Mouse (Mus musculus) hindbrain, embryonic 14.5 days (tissue): ENCODE data around the gene Hus1b. TPM values are rescaled to one million over a fixed set of nuclear protein-coding genes. Genes with fewer than 3 reads are reported as not detected.

Experiments used
- ATAC-seq: fragments of 200-750 bp; cut with Nextera tagmentation; 2 replicates; pipeline ENCODE4 v1.8.0; 2017; ENCODE audit warnings: moderate number of reproducible peaks, mild to moderate bottlenecking, moderate TSS enrichment, moderate library complexity; ENCODE audit not compliant: low FRiP score
- DNase-seq: peaks from one replicate; pipeline ENCODE4 v3.0.0-alpha.2; 2015; ENCODE audit warnings: low spot score
- H3K27ac ChIP-seq: fragments of 300-500 bp; sonication (generic); 2 replicates; pipeline ENCODE4 v1.5.1; 2014; ENCODE audit warnings: mild to moderate bottlenecking, moderate library complexity
- H3K27me3 ChIP-seq: fragments of 300-500 bp; sonication (generic); 2 replicates; pipeline ENCODE4 v1.6.1; 2014; ENCODE audit warnings: mild to moderate bottlenecking, low read length, mixed read lengths; ENCODE audit not compliant: control insufficient read depth, insufficient read depth
- H3K36me3 ChIP-seq: fragments of 300-500 bp; sonication (generic); replicated peaks from 2 replicates; pipeline ENCODE4 v1.6.1; 2014; ENCODE audit not compliant: control insufficient read depth, insufficient read depth
- H3K4me1 ChIP-seq: fragments of 300-500 bp; sonication (generic); replicated peaks from 2 replicates; pipeline ENCODE4 v1.6.1; 2014; ENCODE audit warnings: antibody characterized with exemption, low read length, mixed read lengths; ENCODE audit not compliant: control insufficient read depth, insufficient read depth
- H3K4me2 ChIP-seq: fragments of 300-500 bp; sonication (generic); replicated peaks from 2 replicates; pipeline ENCODE4 v1.6.1; 2014; ENCODE audit warnings: mild to moderate bottlenecking, moderate library complexity
- H3K4me3 ChIP-seq: fragments of 300-500 bp; sonication (generic); replicated peaks from 2 replicates; pipeline ENCODE4 v1.5.1; 2014; ENCODE audit warnings: mild to moderate bottlenecking, low read length
- H3K9ac ChIP-seq: fragments of 300-500 bp; sonication (generic); 2 replicates; pipeline ENCODE4 v1.6.1; 2014
- H3K9me3 ChIP-seq: fragments of 300-500 bp; sonication (generic); 2 replicates; pipeline ENCODE4 v1.6.1; 2016; ENCODE audit warnings: low read length; ENCODE audit not compliant: control insufficient read depth
- WGBS: fragments of 180-500 bp; shearing (Covaris S2); extraction: QIAGEN DNeasy Blood & Tissue Kit; methylation state at CpG from one replicate; pipeline ENCODE4 v1.1.7; 2014; 5-methylcytosine and 5-hydroxymethylcytosine counted together
- polyA plus RNA-seq: library from polyadenylated mRNA; unstranded; fragments of >200 nt; fragmentation: Nextera tagmentation; extraction: Ambion mirVana; gene quantifications from 2 replicates; pipeline ENCODE4 v1.2.1, GENCODE M21; 2014

The Hus1b gene
- polyA plus RNA-seq, 1 experiment from 2014 or later, result not detected

DNA sequence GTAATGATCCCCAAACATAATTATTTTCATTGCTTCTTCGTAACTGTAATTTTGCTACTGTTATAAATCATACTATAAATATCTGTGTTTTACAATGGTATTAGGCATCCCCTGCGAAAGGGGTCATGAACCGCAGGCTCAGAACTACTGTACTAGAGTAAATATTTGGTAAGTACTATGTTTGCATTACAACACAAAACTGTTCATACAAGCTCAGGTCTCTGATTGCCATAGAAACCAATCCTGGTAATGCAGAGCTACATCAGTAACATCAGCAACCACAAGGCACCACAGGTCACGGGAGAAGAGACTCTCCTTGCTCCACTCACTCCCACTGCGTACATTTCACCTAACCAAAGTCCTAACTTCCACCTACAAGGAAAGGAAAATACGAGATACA lies 23.3 kb downstream of the Hus1b start:
- no peak for DNase-seq
- 88% methylated on average over 6 of the region's 6 CpGs for WGBS
- H3K27me3 ChIP-seq, result no peaks in the 10 kb centered on the region
- no peaks in the 10 kb centered on the region for H3K9me3 ChIP-seq
- no peak overlapping the region for H3K9ac ChIP-seq
- peaks cover 22% of the 10 kb centered on the region for H3K36me3 ChIP-seq
- H3K27ac ChIP-seq, result no peak overlapping the region
- H3K4me1 ChIP-seq, result no peaks in the 10 kb centered on the region
- ATAC-seq, result no peak
- no peak overlapping the region for H3K4me3 ChIP-seq
- no peak overlapping the region for H3K4me2 ChIP-seq

DNA sequence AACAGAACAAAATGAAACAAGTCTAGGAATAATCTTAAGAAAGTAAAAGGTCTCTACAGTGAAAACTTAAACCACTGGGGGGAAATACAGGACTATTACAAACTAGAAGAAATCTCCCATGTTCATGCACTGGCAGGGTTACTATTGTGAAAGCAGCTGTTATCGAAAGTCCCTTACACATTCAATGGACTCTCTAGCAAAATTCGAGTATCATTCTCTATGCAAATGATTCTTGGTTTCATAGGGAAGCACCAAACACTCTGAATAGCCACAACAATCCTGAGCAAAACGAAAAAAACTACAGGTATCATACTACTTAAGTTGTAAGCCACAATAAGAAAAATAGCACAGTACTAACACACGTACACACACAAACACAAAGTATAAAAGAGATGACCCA lies 25.6 kb downstream of the Hus1b start:
- no peak overlapping the region for H3K27ac ChIP-seq
- no peak overlapping the region for H3K4me3 ChIP-seq
- DNase-seq (no peak), ATAC-seq (no peak)
- H3K4me1 ChIP-seq, result no peaks in the 10 kb centered on the region
- WGBS, result 91% methylated on average over 4 of the region's 4 CpGs
- peaks cover 20% of the 10 kb centered on the region for H3K36me3 ChIP-seq
- no peak overlapping the region for H3K9ac ChIP-seq
- no peaks in the 10 kb centered on the region for H3K27me3 ChIP-seq
- no peaks in the 10 kb centered on the region for H3K9me3 ChIP-seq
- no peak overlapping the region for H3K4me2 ChIP-seq

DNA sequence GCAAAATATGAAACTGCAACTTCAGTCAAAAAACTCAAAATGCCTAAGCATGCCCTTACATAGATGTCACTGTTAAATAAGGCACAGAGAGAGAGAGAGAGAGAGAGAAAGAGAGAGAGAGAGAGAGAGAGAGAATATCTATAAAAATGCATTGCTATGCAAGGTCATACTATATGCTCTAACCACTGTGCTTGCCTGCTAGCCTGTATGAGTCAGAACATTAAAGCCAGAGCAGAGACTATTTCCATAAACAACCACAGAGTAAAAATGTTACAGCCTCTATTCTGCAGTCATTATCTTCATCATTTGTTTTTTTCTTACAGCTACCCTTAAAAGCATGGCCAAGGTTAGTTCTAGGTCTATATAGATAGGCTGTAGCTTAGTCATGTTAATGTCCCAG lies 33.8 kb downstream of the Hus1b start:
- H3K9me3 ChIP-seq, result no peaks in the 10 kb centered on the region
- ATAC-seq, result no peak
- no peaks in the 10 kb centered on the region for H3K27me3 ChIP-seq
- H3K9ac ChIP-seq, result no peak overlapping the region
- no peaks in the 10 kb centered on the region for H3K4me1 ChIP-seq
- H3K4me2 ChIP-seq, result no peak overlapping the region
- no peak for DNase-seq
- no peak overlapping the region for H3K4me3 ChIP-seq
- no peak overlapping the region for H3K27ac ChIP-seq
- H3K36me3 ChIP-seq, result peaks cover 13% of the 10 kb centered on the region

DNA sequence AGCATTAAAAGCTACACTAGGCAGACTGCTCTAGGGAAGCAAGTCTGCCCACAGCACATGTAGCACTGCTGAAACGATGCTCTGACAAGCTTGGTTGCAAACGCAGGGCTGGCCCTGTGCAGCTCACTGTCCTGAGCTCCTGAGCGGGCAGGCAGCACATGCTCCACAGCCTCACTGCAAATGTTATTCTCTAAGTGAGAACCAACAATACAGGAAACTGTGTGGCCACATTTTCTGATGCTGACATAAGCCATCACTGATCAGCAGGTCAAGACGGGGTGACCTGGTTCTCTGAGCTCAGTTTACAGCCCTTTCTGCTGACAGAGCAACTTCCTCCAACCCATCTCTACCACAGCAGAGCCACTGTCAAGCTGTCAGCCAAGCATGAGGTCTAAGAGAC lies 34.5 kb downstream of the Hus1b start:
- Histone ChIP-seq H3K4me3 (no peak overlapping the region), H3K27ac (no peak overlapping the region), H3K36me3 (peaks cover 14% of the 10 kb centered on the region), H3K9ac (no peak overlapping the region), H3K27me3 (no peaks in the 10 kb centered on the region), H3K9me3 (no peaks in the 10 kb centered on the region), H3K4me1 (no peaks in the 10 kb centered on the region), H3K4me2 (no peak overlapping the region)
- DNase-seq (no peak), ATAC-seq (no peak)
- WGBS, result 30% methylated on average over 4 of the region's 4 CpGs

DNA sequence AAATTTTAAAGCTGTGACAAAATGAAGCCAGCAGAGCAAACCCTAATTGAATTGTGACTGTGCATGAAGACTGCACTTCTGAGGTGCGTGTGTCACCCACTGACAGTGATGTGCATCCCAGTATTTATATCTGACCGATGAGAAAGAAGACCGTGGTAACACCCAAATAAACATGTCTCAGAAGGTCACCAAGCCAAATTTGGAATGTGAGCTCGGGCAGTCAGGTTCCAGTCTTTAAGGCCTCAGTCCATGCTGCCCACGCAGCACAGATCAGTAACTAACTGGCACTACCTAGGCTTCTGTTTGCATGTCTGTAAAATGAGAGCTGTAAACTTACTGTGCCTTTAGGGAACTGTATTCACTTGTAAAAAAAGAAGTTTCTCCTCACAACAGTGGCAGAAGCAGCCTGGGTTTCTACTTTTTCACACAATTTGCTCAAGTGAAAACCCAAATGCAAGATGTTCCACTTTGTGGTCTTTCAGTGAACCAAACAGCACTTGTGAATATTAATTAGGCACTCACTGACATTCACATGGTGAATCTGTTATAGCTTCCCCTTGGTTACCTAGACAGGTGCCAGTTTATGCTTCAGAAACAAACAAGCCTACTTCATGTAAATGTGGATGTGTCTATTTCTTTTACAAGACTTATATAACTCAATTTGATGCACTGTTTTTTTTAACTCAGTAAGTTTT lies 35.5 kb downstream of the Hus1b start:
- Histone ChIP-seq H3K27me3 (no peaks in the 10 kb centered on the region), H3K4me3 (no peak overlapping the region), H3K4me1 (no peaks in the 10 kb centered on the region), H3K9me3 (no peaks in the 10 kb centered on the region), H3K36me3 (peaks cover 14% of the 10 kb centered on the region), H3K4me2 (no peak overlapping the region), H3K27ac (no peak overlapping the region), H3K9ac (no peak overlapping the region)
- WGBS, result 65% methylated on average over 5 of the region's 5 CpGs
- ATAC-seq (no peak), DNase-seq (no peak)

DNA sequence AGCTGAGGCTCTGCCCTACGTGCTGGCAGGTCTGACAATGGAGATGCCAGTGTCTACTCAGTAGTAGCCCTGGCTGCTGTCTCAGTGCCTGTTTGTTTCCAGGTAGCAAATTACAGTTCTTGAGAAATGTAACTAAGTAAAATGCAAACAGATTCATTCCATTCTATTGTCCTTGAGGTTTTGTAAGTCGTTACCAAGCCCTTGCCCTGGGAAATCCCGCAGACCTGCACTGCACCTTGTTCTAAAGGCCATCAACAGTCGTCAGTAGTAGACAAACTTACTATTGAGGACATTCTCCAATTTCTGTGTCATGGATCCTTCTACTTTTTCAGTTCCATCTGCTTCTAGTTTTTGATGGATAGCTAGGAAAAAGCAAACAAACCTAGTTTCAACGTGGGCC lies 36.7 kb downstream of the Hus1b start:
- H3K4me2 ChIP-seq, result no peak overlapping the region
- H3K4me3 ChIP-seq, result no peak overlapping the region
- peaks cover 18% of the 10 kb centered on the region for H3K36me3 ChIP-seq
- H3K9me3 ChIP-seq, result no peaks in the 10 kb centered on the region
- ATAC-seq (no peak), DNase-seq (no peak)
- no peak overlapping the region for H3K9ac ChIP-seq
- no peak overlapping the region for H3K27ac ChIP-seq
- H3K27me3 ChIP-seq, result no peaks in the 10 kb centered on the region
- no peaks in the 10 kb centered on the region for H3K4me1 ChIP-seq
- WGBS, result 81% methylated on average over 5 of the region's 5 CpGs

DNA sequence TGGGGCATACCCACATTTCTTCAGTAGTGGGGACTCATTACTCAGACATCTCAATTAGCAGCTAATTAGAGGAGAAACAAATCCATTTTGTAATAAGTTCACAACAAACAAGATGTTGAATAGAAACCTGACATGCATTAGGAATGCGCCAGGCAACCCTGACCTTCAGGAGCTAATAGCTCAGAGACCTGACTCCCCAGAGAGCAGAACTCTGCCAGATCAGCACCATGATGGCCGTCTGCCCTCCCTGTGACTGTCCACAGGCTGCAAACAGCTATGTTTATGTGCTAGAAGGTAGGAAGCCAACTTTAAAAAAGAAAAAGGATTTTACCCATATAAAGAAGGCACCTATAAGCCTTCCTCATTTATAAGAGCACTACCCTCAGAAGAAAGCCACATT lies 45.3 kb downstream of the Hus1b start:
- no peak for ATAC-seq
- Histone ChIP-seq H3K4me3 (no peak overlapping the region), H3K9me3 (no peaks in the 10 kb centered on the region), H3K27ac (no peak overlapping the region), H3K4me1 (no peaks in the 10 kb centered on the region), H3K9ac (no peak overlapping the region), H3K36me3 (peaks cover 47% of the 10 kb centered on the region), H3K4me2 (no peak overlapping the region), H3K27me3 (no peaks in the 10 kb centered on the region)
- DNase-seq, result no peak
- 56% methylated on average over 2 of the region's 2 CpGs for WGBS

DNA sequence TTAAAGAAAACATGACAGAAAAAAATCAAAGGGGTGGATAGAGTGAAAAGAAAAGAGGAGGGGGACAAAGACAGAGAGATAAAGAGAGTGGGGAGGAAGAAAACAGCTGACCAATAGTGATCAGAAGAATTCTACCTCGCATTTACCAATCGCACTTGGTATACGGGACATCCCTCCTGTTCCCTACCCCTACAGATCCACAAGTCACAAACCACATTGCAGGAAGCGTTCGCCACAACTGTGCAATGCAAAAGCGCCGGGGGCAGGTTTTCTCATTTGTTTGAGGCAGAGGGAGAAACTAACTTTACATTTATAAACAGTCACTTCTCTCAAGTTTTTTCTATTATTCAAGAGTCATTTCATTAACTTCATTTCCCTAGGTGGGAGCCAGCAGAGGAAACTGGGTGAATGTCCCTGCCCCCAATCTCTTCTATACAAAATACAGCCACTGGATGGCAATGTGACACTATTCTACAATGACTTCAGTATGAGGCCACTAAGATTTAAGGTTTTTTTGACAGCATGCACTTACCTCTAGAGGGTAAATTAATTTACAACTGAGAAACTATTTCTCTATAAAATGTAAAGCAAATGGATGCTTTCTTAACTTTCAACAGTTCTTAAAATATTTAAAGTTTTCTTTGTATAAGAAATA lies 46.0 kb downstream of the Hus1b start:
- no peaks in the 10 kb centered on the region for H3K4me1 ChIP-seq
- no peak overlapping the region for H3K9ac ChIP-seq
- H3K9me3 ChIP-seq, result no peaks in the 10 kb centered on the region
- DNase-seq (peak; percentile 42), ATAC-seq (no peak)
- H3K27me3 ChIP-seq, result no peaks in the 10 kb centered on the region
- no peak overlapping the region for H3K4me3 ChIP-seq
- WGBS, result 92% methylated on average over 7 of the region's 7 CpGs
- H3K4me2 ChIP-seq, result no peak overlapping the region
- H3K36me3 ChIP-seq, result peaks cover 47% of the 10 kb centered on the region
- H3K27ac ChIP-seq, result no peak overlapping the region
